Comparison of ENCODE assay signal across 8 mouse cellular contexts in genomic region chr4:48586099-48586821, GRCm38 (mm10). TPM values are rescaled to one million over a fixed set of nuclear protein-coding genes. Genes with fewer than 3 reads are reported as not detected.
DNase-seq lines count a peak whose midpoint lies in the region; ATAC-seq and TF ChIP-seq lines count a peak whose summit lies in the region.

No protein-coding gene starts in this region.

- peaks cover 3% of the 10 kb centered on the region; the same call in 1 of the 2 replicates for H3K36me3 ChIP-seq in kidney, embryonic 14.5 days (ENCODE audit: control insufficient read depth, insufficient read depth, low read length)
- peaks cover 3% of the 10 kb centered on the region; the same call in 1 of the 2 replicates for H3K36me3 ChIP-seq in heart, embryonic 12.5 days
- H3K36me3 ChIP-seq in midbrain, embryonic 11.5 days (ENCODE audit: control insufficient read depth, insufficient read depth, low read length), result peaks cover 3% of the 10 kb centered on the region; the same call in 1 of the 2 replicates
- no peaks in the 10 kb centered on the region for H3K36me3 ChIP-seq in testis, adult 2 months (ENCODE audit: control insufficient read depth, insufficient read depth, low read length)

- ATAC-seq in kidney, embryonic 14.5 days (ENCODE audit: low FRiP score, low TSS enrichment), result peak; percentile 63
- no peak for ATAC-seq in heart, embryonic 12.5 days (ENCODE audit: insufficient number of reproducible peaks, low FRiP score)
- peak; percentile 69 for ATAC-seq in midbrain, embryonic 11.5 days (ENCODE audit: low FRiP score)
- ATAC-seq in erythroid progenitor cell, adult 5-6 weeks (replicated peaks; ENCODE audit: low FRiP score, poor library complexity, severe bottlenecking), result no peak

- peaks cover 3% of the 10 kb centered on the region; the same call in 1 of the 2 replicates for H3K9me3 ChIP-seq in kidney, embryonic 14.5 days (ENCODE audit: control insufficient read depth, low read length)
- H3K9me3 ChIP-seq in heart, embryonic 12.5 days (replicated peaks), result no peaks in the 10 kb centered on the region
- peaks cover 4% of the 10 kb centered on the region; the same call in 1 of the 2 replicates for H3K9me3 ChIP-seq in midbrain, embryonic 11.5 days (ENCODE audit: control insufficient read depth, low read length)

- peak overlapping the region; percentile 96 for H3K9ac ChIP-seq in kidney, embryonic 14.5 days (ENCODE audit: low read depth, low read length)
- peak overlapping the region; percentile 92 for H3K9ac ChIP-seq in heart, embryonic 12.5 days
- peak overlapping the region; percentile 99 for H3K9ac ChIP-seq in midbrain, embryonic 11.5 days (ENCODE audit: low read length)

- H3K27ac ChIP-seq in kidney, embryonic 14.5 days (ENCODE audit: low read depth, low read length), result peak overlapping the region; percentile 93
- H3K27ac ChIP-seq in brown adipose tissue, adult 24 weeks (replicated peaks; ENCODE audit: low read depth, low read length), result peak overlapping the region; percentile 66
- peak overlapping the region; percentile 87 for H3K27ac ChIP-seq in heart, embryonic 12.5 days (ENCODE audit: poor library complexity, severe bottlenecking)
- peak overlapping the region; percentile 97 for H3K27ac ChIP-seq in midbrain, embryonic 11.5 days (ENCODE audit: low read depth, low read length)
- H3K27ac ChIP-seq in testis, adult 2 months (ENCODE audit: control insufficient read depth, insufficient read depth, low read depth, low read length), result peak overlapping the region; percentile 85

- under 1% methylated on average over 12 of the region's 12 CpGs for WGBS in kidney, embryonic 14.5 days
- 0% methylated on average over 12 of the region's 12 CpGs for WGBS in heart, embryonic 12.5 days
- WGBS in midbrain, embryonic 11.5 days, result 0% methylated on average over 12 of the region's 12 CpGs

- peak overlapping the region; percentile 70 for H3K4me3 ChIP-seq in kidney, embryonic 14.5 days (ENCODE audit: low read length)
- H3K4me3 ChIP-seq in brown adipose tissue, adult 24 weeks (ENCODE audit: insufficient read depth, low read depth, low read length), result peak overlapping the region; percentile 68
- H3K4me3 ChIP-seq in heart, embryonic 12.5 days, result peak overlapping the region; percentile 79
- peak overlapping the region; percentile 80 for H3K4me3 ChIP-seq in midbrain, embryonic 11.5 days (ENCODE audit: low read depth, low read length)
- peak overlapping the region; percentile 97 for H3K4me3 ChIP-seq in testis, adult 2 months (ENCODE audit: control insufficient read depth, low read depth, low read length)

- no peaks in the 10 kb centered on the region for H3K27me3 ChIP-seq in kidney, embryonic 14.5 days (ENCODE audit: control insufficient read depth, insufficient read depth, low read length)
- H3K27me3 ChIP-seq in heart, embryonic 12.5 days (replicated peaks), result no peaks in the 10 kb centered on the region
- H3K27me3 ChIP-seq in midbrain, embryonic 11.5 days (ENCODE audit: control insufficient read depth, insufficient read depth, low read length), result no peaks in the 10 kb centered on the region
- H3K27me3 ChIP-seq in testis, adult 2 months (ENCODE audit: control insufficient read depth, insufficient read depth, low read length), result no peaks in the 10 kb centered on the region

- TF ChIP-seq POLR2A in testis, adult 2 months (IDR thresholded peaks at IDR 0.05; ENCODE audit: control insufficient read depth, low read depth, low read length), result no peak

- DNase-seq in kidney, adult 8-10 months, result no peak
- peak; percentile 25 to 26 for DNase-seq in layer of hippocampus, adult 8-10 months (ENCODE audit: low spot score in 2 of 2)
- peak; percentile 97 for DNase-seq in midbrain, embryonic 11.5 days (ENCODE audit: low spot score, missing footprints)

- H3K4me1 ChIP-seq in kidney, embryonic 14.5 days (ENCODE audit: control insufficient read depth, insufficient read depth, low read length), result 0 out of 2 replicates have a peak, but pooled peaks cover 3% of the 10 kb centered on the region
- 0 out of 2 replicates have a peak, but pooled peaks cover under 1% of the 10 kb centered on the region for H3K4me1 ChIP-seq in brown adipose tissue, adult 24 weeks (ENCODE audit: control insufficient read depth, insufficient read depth, insufficient read length, low read length)
- peaks cover 12% of the 10 kb centered on the region for H3K4me1 ChIP-seq in heart, embryonic 12.5 days (replicated peaks)
- peaks cover 5% of the 10 kb centered on the region; the same call in 1 of the 2 replicates for H3K4me1 ChIP-seq in midbrain, embryonic 11.5 days (ENCODE audit: control insufficient read depth, insufficient read depth, low read length)
- peaks cover 8% of the 10 kb centered on the region for H3K4me1 ChIP-seq in testis, adult 2 months (ENCODE audit: control insufficient read depth, insufficient read depth, low read length)

- TF ChIP-seq CTCF in testis, adult 2 months (IDR thresholded peaks at IDR 0.05; ENCODE audit: control insufficient read depth, insufficient read depth, insufficient replicate concordance, low read depth, low read length), result no peak

- H3K4me2 ChIP-seq in kidney, embryonic 14.5 days (replicated peaks; ENCODE audit: low read depth, low read length), result peak overlapping the region; percentile 64
- peak overlapping the region; percentile 85 for H3K4me2 ChIP-seq in heart, embryonic 12.5 days
- peak overlapping the region; percentile 52 for H3K4me2 ChIP-seq in midbrain, embryonic 11.5 days

RNA-seq across cellular contexts. Expression of gene Tmeff1, which starts 1.3 kb away (rescaled TPM):
- polyA plus RNA-seq in kidney, embryonic 14.5 days (2014; fragmentation: Nextera tagmentation; extraction: Ambion mirVana), result 69.0 and 93.4 TPM in 2 replicates
- polyA plus RNA-seq in brown adipose tissue, adult 24 weeks (2012; ENCODE audit: insufficient read depth, insufficient read length, missing spikeins), result 11.3 and 29.2 TPM in 2 replicates
- polyA plus RNA-seq in heart, embryonic 12.5 days (2016; fragmentation: Nextera tagmentation; extraction: Ambion mirVana), result 54.8 and 55.4 TPM in 2 replicates
- total RNA-seq in layer of hippocampus, adult 8-10 months (2022), result 100 to 1,000 TPM; 110 to 118 (median 116) TPM
- 258 TPM in 2 replicates for polyA plus RNA-seq in midbrain, embryonic 11.5 days (2014; fragmentation: Nextera tagmentation; extraction: Ambion mirVana)
- polyA plus RNA-seq in testis, adult 2 months (2012; rRNA removed), result 32.4 and 39.8 TPM in 2 replicates
- not detected in 2 replicates for total RNA-seq in erythroid progenitor cell, adult 5-6 weeks (2015; ENCODE audit: low replicate concordance)
- not detected in 2 replicates for total RNA-seq in erythroid progenitor cell, adult 5-6 weeks (2017; ENCODE audit: low replicate concordance)

RNA-seq across cellular contexts. Expression of gene Msantd3, which starts 46.5 kb away (rescaled TPM):
- polyA plus RNA-seq in kidney, embryonic 14.5 days (2014; fragmentation: Nextera tagmentation; extraction: Ambion mirVana), result 32.1 and 38.6 TPM in 2 replicates
- polyA plus RNA-seq in brown adipose tissue, adult 24 weeks (2012; ENCODE audit: insufficient read depth, insufficient read length, missing spikeins), result 18.5 and 31.6 TPM in 2 replicates
- polyA plus RNA-seq in heart, embryonic 12.5 days (2016; fragmentation: Nextera tagmentation; extraction: Ambion mirVana), result 30.7 and 31.2 TPM in 2 replicates
- total RNA-seq in layer of hippocampus, adult 8-10 months (2022), result 10 to 100 TPM; 17.4 to 20.3 (median 19.1) TPM
- 77.6 and 81.8 TPM in 2 replicates for polyA plus RNA-seq in midbrain, embryonic 11.5 days (2014; fragmentation: Nextera tagmentation; extraction: Ambion mirVana)
- 4.3 and 6.0 TPM in 2 replicates for polyA plus RNA-seq in testis, adult 2 months (2012; rRNA removed)
- total RNA-seq in erythroid progenitor cell, adult 5-6 weeks (2015; ENCODE audit: low replicate concordance), result 8.6 and 17.2 TPM in 2 replicates
- 4.2 and 6.3 TPM in 2 replicates for total RNA-seq in erythroid progenitor cell, adult 5-6 weeks (2017; ENCODE audit: low replicate concordance)

Comparison
In these comparisons a context has a peak if more than half of its experiments do, and no peak if none do; other contexts are left out.
1. ATAC-seq: peak in kidney, embryonic 14.5 days (single experiment) and midbrain, embryonic 11.5 days (single experiment); none in heart, embryonic 12.5 days (single experiment) and erythroid progenitor cell, adult 5-6 weeks (single experiment).
2. DNase-seq: peak in layer of hippocampus, adult 8-10 months (2 of 2) and midbrain, embryonic 11.5 days (single experiment); none in kidney, adult 8-10 months (0 of 2).
3. Peak in every context shown above with its lines, with median percentiles within 50 percentile points of each other: H3K27ac ChIP-seq, H3K4me2 ChIP-seq, H3K4me3 ChIP-seq and H3K9ac ChIP-seq.